8 mouse cellular contexts compared by ENCODE assay signal in genomic region chr10:25199510-25200353, GRCm38 (mm10).
A peak's percentile ranks its signal among the peaks of the same experiment; 100 is the strongest.
DNase-seq lines count a peak whose midpoint lies in the region; ATAC-seq and TF ChIP-seq lines count a peak whose summit lies in the region.

No protein-coding gene starts in this region.

- H3K9ac ChIP-seq in forebrain, embryonic 14.5 days (ENCODE audit: low read length), result peak overlapping the region; percentile 72
- H3K9ac ChIP-seq in heart, embryonic 15.5 days, result peak overlapping the region; percentile 47
- H3K9ac ChIP-seq in kidney, embryonic 15.5 days, result peak overlapping the region; percentile 54
- H3K9ac ChIP-seq in limb, embryonic 15.5 days, result peak overlapping the region; percentile 26; the same call in 1 of the 2 replicates
- H3K9ac ChIP-seq in midbrain, embryonic 13.5 days (replicated peaks), result peak overlapping the region; percentile 67
- H3K9ac ChIP-seq in stomach, postnatal 0 days (ENCODE audit: low read length), result peak overlapping the region; percentile 62

- no peaks in the 10 kb centered on the region for H3K36me3 ChIP-seq in forebrain, embryonic 14.5 days (ENCODE audit: control insufficient read depth, insufficient read depth, low read length)
- no peaks in the 10 kb centered on the region for H3K36me3 ChIP-seq in heart, embryonic 15.5 days
- H3K36me3 ChIP-seq in kidney, embryonic 15.5 days, result no peaks in the 10 kb centered on the region
- no peaks in the 10 kb centered on the region for H3K36me3 ChIP-seq in limb, embryonic 15.5 days
- H3K36me3 ChIP-seq in midbrain, embryonic 13.5 days, result no peaks in the 10 kb centered on the region
- no peaks in the 10 kb centered on the region for H3K36me3 ChIP-seq in stomach, postnatal 0 days (ENCODE audit: control insufficient read depth, insufficient read depth, low read length)

- 16% methylated on average over 32 of the region's 32 CpGs for WGBS in forebrain, embryonic 14.5 days
- WGBS in heart, embryonic 15.5 days, result 14% methylated on average over 32 of the region's 32 CpGs
- WGBS in kidney, embryonic 15.5 days, result 15% methylated on average over 32 of the region's 32 CpGs
- 15% methylated on average over 29 of the region's 32 CpGs for WGBS in limb, embryonic 15.5 days
- 17% methylated on average over 32 of the region's 32 CpGs for WGBS in midbrain, embryonic 13.5 days
- WGBS in stomach, postnatal 0 days, result 11% methylated on average over 32 of the region's 32 CpGs

- peak; percentile 27 for ATAC-seq in CD4-positive, CD25-positive, alpha-beta regulatory T cell, adult 4 months
- peak; percentile 91 for ATAC-seq in forebrain, embryonic 14.5 days
- peak; percentile 64 for ATAC-seq in heart, embryonic 15.5 days (replicated peaks; ENCODE audit: insufficient number of reproducible peaks, insufficient read depth, low FRiP score, low read depth)
- peak; percentile 85 for ATAC-seq in kidney, embryonic 15.5 days (replicated peaks; ENCODE audit: low FRiP score)
- ATAC-seq in limb, embryonic 15.5 days (ENCODE audit: insufficient number of reproducible peaks, low FRiP score, low TSS enrichment, low read depth), result peak; percentile 63; the same call in 1 of the 2 replicates
- peak; percentile 90 for ATAC-seq in midbrain, embryonic 13.5 days
- peak; percentile 75 for ATAC-seq in stomach, postnatal 0 days (ENCODE audit: low FRiP score, low TSS enrichment)

- TF ChIP-seq CTCF in stomach, postnatal 0 days (IDR thresholded peaks at IDR 0.05; ENCODE audit: low read depth), result peak; percentile 47

- H3K27ac ChIP-seq in forebrain, embryonic 14.5 days (ENCODE audit: low read depth, low read length), result peak overlapping the region; percentile 50; the same call in 1 of the 2 replicates
- H3K27ac ChIP-seq in heart, embryonic 15.5 days, result no peak overlapping the region
- no peak overlapping the region for H3K27ac ChIP-seq in kidney, embryonic 15.5 days
- no peak overlapping the region for H3K27ac ChIP-seq in limb, embryonic 15.5 days
- peak overlapping the region; percentile 48; the same call in 1 of the 2 replicates for H3K27ac ChIP-seq in midbrain, embryonic 13.5 days
- peak overlapping the region; percentile 61; the same call in 1 of the 2 replicates for H3K27ac ChIP-seq in stomach, postnatal 0 days (replicated peaks)

- no peaks in the 10 kb centered on the region for H3K9me3 ChIP-seq in forebrain, embryonic 14.5 days (replicated peaks; ENCODE audit: control insufficient read depth, low read length)
- no peaks in the 10 kb centered on the region for H3K9me3 ChIP-seq in heart, embryonic 15.5 days (replicated peaks)
- no peaks in the 10 kb centered on the region for H3K9me3 ChIP-seq in kidney, embryonic 15.5 days (replicated peaks)
- no peaks in the 10 kb centered on the region for H3K9me3 ChIP-seq in limb, embryonic 15.5 days
- H3K9me3 ChIP-seq in midbrain, embryonic 13.5 days, result no peaks in the 10 kb centered on the region
- no peaks in the 10 kb centered on the region for H3K9me3 ChIP-seq in stomach, postnatal 0 days (ENCODE audit: control insufficient read depth, low read length)

- peaks cover 2% of the 10 kb centered on the region; the same call in 1 of the 2 replicates for H3K4me1 ChIP-seq in forebrain, embryonic 14.5 days (ENCODE audit: control insufficient read depth, insufficient read depth, low read length)
- H3K4me1 ChIP-seq in heart, embryonic 15.5 days (replicated peaks), result peaks cover 27% of the 10 kb centered on the region
- H3K4me1 ChIP-seq in kidney, embryonic 15.5 days, result peaks cover 21% of the 10 kb centered on the region; the same call in 1 of the 2 replicates
- H3K4me1 ChIP-seq in limb, embryonic 15.5 days, result peaks cover 8% of the 10 kb centered on the region; the same call in 1 of the 2 replicates
- H3K4me1 ChIP-seq in midbrain, embryonic 13.5 days (replicated peaks), result peaks cover 7% of the 10 kb centered on the region; the same call in 1 of the 2 replicates
- H3K4me1 ChIP-seq in stomach, postnatal 0 days (replicated peaks; ENCODE audit: control insufficient read depth, insufficient read depth), result no peaks in the 10 kb centered on the region

- peak overlapping the region; percentile 75 for H3K4me2 ChIP-seq in forebrain, embryonic 14.5 days (ENCODE audit: low read length)
- H3K4me2 ChIP-seq in heart, embryonic 15.5 days, result peak overlapping the region; percentile 74
- H3K4me2 ChIP-seq in kidney, embryonic 15.5 days, result peak overlapping the region; percentile 80
- H3K4me2 ChIP-seq in limb, embryonic 15.5 days, result peak overlapping the region; percentile 81
- H3K4me2 ChIP-seq in midbrain, embryonic 13.5 days (replicated peaks), result peak overlapping the region; percentile 63
- H3K4me2 ChIP-seq in stomach, postnatal 0 days (replicated peaks; ENCODE audit: low read depth), result peak overlapping the region; percentile 71

- DNase-seq in cerebellum, adult 11-12 months, result peak; percentile 92
- peak; percentile 75 for DNase-seq in forebrain, embryonic 14.5 days (ENCODE audit: low spot score)
- peak; percentile 62 for DNase-seq in stomach, postnatal 0 days (ENCODE audit: low spot score)

- no peaks in the 10 kb centered on the region for H3K27me3 ChIP-seq in forebrain, embryonic 14.5 days (replicated peaks; ENCODE audit: control insufficient read depth, insufficient read depth, low read length)
- H3K27me3 ChIP-seq in heart, embryonic 15.5 days, result no peaks in the 10 kb centered on the region
- H3K27me3 ChIP-seq in kidney, embryonic 15.5 days, result peaks cover 6% of the 10 kb centered on the region; the same call in 1 of the 2 replicates
- no peaks in the 10 kb centered on the region for H3K27me3 ChIP-seq in limb, embryonic 15.5 days
- no peaks in the 10 kb centered on the region for H3K27me3 ChIP-seq in midbrain, embryonic 13.5 days
- no peaks in the 10 kb centered on the region for H3K27me3 ChIP-seq in stomach, postnatal 0 days (ENCODE audit: control insufficient read depth, insufficient read depth, low read length)

- H3K4me3 ChIP-seq in forebrain, embryonic 14.5 days (ENCODE audit: low read depth, low read length), result peak overlapping the region; percentile 41
- H3K4me3 ChIP-seq in heart, embryonic 15.5 days, result peak overlapping the region; percentile 48
- peak overlapping the region; percentile 44 for H3K4me3 ChIP-seq in kidney, embryonic 15.5 days (replicated peaks)
- peak overlapping the region; percentile 46 for H3K4me3 ChIP-seq in limb, embryonic 15.5 days
- peak overlapping the region; percentile 42 for H3K4me3 ChIP-seq in midbrain, embryonic 13.5 days (replicated peaks)
- peak overlapping the region; percentile 50 for H3K4me3 ChIP-seq in stomach, postnatal 0 days (ENCODE audit: low read depth, low read length)

- TF ChIP-seq EP300 in stomach, postnatal 0 days (optimal IDR thresholded peaks at IDR 0.05), result no peak

Comparison
In these comparisons a context has a peak if more than half of its experiments do, and no peak if none do; other contexts are left out.
1. ATAC-seq: peak in every context shown above with its lines; median percentile 91 in forebrain, embryonic 14.5 days; 90 in midbrain, embryonic 13.5 days; 85 in kidney, embryonic 15.5 days; 75 in stomach, postnatal 0 days; 64 in heart, embryonic 15.5 days; 63 in limb, embryonic 15.5 days; 27 in CD4-positive, CD25-positive, alpha-beta regulatory T cell, adult 4 months.
2. H3K27ac ChIP-seq: peak in forebrain, embryonic 14.5 days (single experiment), midbrain, embryonic 13.5 days (single experiment) and stomach, postnatal 0 days (single experiment); none in heart, embryonic 15.5 days (single experiment), kidney, embryonic 15.5 days (single experiment) and limb, embryonic 15.5 days (single experiment).
3. Peak in every context shown above with its lines, with median percentiles within 50 percentile points of each other: DNase-seq, H3K4me2 ChIP-seq, H3K4me3 ChIP-seq and H3K9ac ChIP-seq.